Mouse (Mus musculus) kidney, adult 2 months (tissue): ENCODE measurements around the gene Gpc6.

ENCODE experiments used
- CTCF ChIP-seq: fragments of 200-500 bp; conservative IDR thresholded peaks from 2 replicates; pipeline ENCODE4 v1.5.1; 2011; ENCODE audit warnings: low read depth, mild to moderate bottlenecking, control low read depth, low read length, moderate library complexity, mixed read lengths; ENCODE audit not compliant: insufficient read depth, insufficient read length
- POLR2A ChIP-seq: fragments of 200-500 bp; IDR thresholded peaks from one replicate; pipeline ENCODE4 v1.6.1; 2011; ENCODE audit warnings: low read depth, low read length, control low read depth

- no peak for TF ChIP-seq CTCF
- TF ChIP-seq POLR2A, result no peak
Measured at GRCm38 (mm10) chr14:117245631-117246030, 320.5 kb downstream of the Gpc6 start.
